Mouse (Mus musculus) embryonic stem cell, embryonic (primary cell): ENCODE measurements at regions not wholly inside any gene's neighbourhood (a gene's known extent, or its start where the extent isn't known, plus 50 kb on each side); places are given as distances from the start of the nearest gene placed in this dataset.

ENCODE experiments used
- CTCF ChIA-PET, 4 experiments: fragments of 300-600 bp in 2 of 4; fragments of 350-600 bp in 2 of 4; sonication (Branson Sonifier 250); formaldehyde crosslinking; loops; one replicate each; lab custom pipeline; 2022; ENCODE audit warnings: inconsistent platforms in 2 of 4; lab: Charles Lee
- POLR2A ChIA-PET, 4 experiments: fragments of 300-600 bp in 2 of 4; fragments of 350-600 bp in 2 of 4; sonication (Branson Sonifier 250); formaldehyde crosslinking; loops; one replicate each; lab custom pipeline; 2022; ENCODE audit warnings: antibody characterized with exemption in 4 of 4, inconsistent platforms in 1 of 4; lab: Charles Lee

DNA sequence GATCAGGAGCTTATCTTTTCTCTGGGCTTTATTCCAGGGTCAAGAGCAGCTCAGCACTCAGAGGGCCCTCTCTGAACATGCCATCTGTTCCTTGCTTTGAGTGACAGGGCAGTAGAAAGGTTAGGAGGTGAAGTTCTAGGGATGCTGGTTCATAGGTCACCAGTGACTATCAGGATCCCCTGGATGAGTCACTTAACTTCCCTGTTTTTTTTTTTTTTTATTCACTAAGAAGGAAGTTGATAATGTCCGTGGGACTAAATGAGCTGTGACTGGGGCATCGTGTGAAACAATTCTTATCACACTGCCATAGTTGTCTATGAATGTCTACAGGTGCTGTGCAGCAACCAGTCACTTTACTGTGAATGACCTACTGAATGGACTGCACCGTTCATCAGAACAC lies 73.8 kb upstream of the Gpr139 start:
- ChIA-PET POLR2A (no interaction called here), CTCF (no interaction called here)

DNA sequence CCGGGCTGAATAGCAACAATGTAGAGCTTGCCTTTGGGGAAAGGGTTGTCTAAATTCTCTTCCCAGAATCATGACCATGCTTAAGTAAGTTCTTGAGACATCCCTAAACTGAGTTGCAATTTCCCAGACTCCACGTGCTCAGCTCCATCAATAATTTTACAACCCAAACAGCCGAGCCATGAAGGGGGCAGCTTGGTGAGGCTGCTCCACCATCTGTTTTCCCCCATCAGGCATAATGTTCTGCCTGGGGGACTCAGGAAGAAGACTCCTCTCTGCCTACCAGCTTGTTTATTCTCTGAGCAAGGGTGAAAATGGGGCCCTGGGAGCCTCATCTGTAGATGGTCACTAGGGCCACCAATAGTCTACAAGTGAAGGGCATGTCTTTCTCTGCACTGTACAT lies 72.5 kb upstream of the Gpr139 start:
- ChIA-PET POLR2A (interaction anchor here in 1 of 4 experiments (0.6 kb wide), 1 partner anchor 39 kb away, joined by 3 read pairs; no protein-coding TSS in a partner anchor), CTCF (no interaction called here)

DNA sequence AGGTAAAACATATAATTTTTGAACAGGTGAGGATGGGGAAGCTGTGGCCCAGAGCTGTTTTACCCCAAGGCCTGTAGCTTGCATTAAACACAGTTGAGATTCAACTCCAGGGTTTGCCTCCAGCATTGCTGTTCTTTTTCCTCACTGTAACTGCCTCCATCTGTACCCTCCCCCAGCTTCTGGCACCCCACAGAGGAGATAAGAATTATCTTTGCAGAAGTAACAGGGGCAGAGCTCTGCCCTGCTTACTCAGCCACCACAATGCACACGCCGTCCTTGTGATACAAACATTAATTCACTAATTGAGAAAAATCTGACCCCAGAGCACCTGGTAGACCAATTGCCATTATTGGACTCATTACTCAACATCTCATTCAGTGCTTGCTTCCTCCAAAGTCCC lies 68.3 kb upstream of the Gpr139 start:
- ChIA-PET POLR2A (no interaction called here), CTCF (no interaction called here)

DNA sequence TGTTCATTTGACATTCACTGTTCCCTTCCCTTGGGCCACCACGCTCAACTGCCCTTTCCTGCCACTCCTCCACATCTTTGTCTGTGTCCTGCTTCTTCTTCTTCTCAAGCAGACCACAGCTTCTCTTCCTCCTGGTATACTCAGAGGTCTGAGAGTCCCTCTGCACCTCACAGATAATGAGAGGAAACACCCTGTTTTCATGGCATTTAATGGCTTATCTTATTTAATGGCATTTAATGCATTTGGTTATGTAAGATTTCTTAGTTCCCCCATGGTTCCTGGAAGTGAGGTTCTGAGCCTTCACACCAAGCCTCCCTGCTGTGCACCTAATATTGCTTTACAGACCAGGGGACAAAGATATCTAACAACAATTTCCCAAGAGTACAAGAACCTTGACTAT lies 67.3 kb upstream of the Gpr139 start:
- POLR2A ChIA-PET, result no interaction called here

DNA sequence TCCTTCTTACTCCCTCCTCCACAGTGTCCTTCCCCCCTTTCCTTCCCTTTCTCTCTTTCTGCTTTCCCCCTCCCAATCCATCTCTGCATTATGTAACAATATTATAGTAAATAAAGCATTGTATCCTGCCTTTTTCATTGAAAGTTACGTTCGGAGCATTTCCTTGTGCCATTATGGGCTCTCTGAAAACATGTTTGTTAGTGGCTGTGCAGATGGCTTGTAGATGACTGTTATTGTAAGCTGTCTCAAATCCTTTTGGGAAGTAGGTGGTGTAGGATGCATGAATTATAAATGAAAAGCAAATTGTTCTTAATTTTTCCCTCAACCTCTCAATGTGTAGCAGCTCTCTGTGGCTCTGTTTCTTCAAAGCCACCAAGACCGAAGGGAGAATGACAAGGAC lies 66.0 kb upstream of the Gpr139 start:
- POLR2A ChIA-PET, result no interaction called here
- CTCF ChIA-PET, result no interaction called here

More for the DNA sequence above, 67.3 kb upstream of the Gpr139 start:
- CTCF ChIA-PET, result no interaction called here

DNA sequence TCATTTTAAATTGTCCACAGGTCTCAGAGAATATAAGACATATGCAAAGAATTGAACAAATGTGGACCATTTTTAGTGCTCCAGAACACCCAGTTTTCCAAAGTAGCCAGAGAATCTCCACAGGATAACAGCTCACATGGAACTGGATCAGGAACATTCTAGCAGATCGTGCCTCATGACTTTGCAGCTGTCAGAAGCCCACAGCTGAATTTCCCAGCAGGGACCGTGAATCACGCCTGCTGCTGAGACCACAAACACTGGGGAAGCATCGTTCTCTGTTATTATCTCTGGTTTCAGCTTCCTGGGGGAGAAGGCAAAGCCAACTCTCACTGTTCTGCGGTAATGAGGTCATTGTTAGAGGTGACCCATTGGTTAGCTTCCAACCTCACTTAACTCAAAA lies 60.4 kb upstream of the Gpr139 start:
- ChIA-PET CTCF (no interaction called here), POLR2A (no interaction called here)

DNA sequence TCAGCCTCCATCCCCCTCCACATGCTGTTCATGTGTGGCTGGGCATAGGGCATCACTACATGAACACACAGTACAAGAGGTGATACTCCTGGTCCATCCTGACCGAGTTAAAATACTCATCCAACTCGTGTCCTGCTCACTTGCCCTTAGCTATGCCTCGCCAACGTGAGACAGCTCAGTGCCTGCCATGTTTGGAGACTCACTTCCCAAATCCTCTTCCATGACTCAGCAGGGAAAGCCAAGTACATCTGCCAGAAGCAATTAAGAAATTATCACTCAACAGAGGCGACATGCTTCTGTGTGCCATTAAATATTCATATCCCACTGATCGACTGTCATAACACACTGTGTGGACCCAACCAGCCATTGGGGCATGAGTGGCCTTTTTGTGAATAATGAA lies 51.9 kb upstream of the Gpr139 start:
- CTCF ChIA-PET, result no interaction called here
- POLR2A ChIA-PET, result no interaction called here
